Mouse (Mus musculus): ENCODE data around the gene Foxp1.

Foxp1 gene

DNA sequence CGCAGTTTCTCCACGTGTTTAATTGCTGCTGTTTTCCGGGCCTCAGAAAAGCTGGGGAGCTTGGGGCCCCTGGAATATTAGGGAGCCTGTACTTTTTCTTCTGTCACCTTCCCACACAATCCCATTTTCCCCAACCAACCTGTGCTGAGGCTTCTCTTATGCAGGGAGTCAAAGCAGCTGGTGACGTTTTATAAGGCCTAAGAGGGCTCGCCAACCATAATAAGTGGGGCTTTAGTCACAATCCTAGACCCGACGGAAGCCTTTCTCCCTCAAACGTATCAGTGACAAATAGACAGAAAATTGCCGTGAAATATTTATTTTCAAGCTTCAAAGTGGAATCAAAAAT is 362.2 kb downstream of the Foxp1 start:
- CTCF ChIA-PET: no interaction called here

DNA sequence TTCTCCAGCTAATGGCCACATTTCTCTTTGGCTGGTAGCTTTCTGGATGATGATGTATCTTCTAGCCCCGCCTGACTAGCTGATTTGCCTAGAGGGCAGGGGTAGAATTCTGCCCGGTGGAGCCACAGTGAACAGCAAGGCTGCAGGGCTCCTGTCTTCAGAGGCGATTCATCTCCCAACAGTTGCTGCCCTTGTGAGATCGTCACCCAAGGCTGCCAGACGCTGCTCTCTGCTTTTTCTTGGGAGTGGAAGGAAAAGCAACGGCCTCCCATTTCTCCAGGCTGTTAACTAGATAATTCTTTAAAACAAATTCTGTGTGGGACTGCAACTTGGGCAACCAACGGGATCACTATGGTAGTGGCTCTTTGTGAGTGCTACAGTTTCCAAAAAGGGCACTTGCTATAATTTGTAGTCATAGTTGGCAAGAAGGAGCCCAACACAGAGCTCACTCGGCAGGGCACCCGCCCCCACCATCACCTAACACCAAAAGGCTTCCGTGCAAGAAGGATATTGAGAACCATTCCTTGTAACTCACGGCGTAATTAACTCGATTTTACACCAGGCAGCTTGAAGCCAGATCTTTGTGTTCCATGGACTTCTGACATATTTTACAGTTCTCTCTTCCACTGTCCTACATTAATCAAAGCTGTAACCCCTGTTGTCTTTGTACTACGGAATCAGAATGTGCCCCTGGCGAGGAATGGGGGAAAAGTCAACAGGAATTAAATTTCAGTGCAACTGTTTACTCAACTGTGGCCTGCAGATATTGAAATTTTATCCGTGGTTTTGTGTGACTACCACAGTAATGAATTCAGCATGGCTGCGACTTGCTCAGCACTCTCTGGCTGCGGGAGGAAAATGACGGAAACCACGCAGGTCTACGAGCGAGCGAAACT is 362.8 kb downstream of the Foxp1 start:
- CTCF ChIA-PET: no interaction called here

DNA sequence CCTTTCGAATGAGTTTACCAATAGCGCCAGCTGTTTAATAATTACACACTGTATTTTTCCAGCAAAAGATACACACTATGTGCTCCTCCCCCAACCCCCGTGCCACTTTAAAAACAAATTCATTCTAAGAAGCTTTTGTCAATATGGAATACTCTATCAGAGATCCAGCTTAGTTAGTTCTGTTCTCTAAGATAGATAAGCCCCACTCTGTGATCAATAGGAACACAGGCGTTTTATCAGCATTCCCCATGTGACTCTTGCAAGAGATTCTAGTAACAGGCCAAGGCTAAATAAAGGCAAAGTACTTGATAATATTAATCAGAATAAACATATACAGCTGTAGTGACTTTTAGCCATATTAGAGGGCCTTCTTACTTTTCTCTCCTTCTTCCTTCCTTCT is 368.8 kb downstream of the Foxp1 start:
- CTCF ChIA-PET: no interaction called here

DNA sequence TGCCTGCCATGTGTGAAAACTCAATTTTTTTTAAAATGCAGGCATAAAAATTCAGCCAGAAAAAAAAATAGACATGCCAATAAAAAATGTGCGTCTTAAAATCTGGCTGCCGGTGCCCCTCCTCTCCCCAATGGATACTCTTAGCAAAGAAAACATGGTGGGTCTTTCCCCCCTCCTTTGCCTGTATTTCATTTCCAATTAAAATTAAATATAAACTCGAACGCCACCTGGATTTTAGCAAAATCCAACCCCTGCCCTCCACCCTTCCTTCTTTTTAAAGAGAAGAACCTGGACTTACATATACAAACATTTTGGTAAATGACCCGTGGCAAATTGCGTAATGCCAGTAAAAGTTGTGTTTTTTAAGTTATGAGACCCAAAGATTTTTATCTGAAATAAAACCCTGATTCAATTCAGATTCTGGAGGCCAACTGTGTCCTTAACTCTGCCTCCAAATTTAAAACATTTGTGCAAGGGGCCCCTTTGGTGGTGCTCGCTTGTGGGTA is 376.1 kb downstream of the Foxp1 start:
- CTCF ChIA-PET: no interaction called here

DNA sequence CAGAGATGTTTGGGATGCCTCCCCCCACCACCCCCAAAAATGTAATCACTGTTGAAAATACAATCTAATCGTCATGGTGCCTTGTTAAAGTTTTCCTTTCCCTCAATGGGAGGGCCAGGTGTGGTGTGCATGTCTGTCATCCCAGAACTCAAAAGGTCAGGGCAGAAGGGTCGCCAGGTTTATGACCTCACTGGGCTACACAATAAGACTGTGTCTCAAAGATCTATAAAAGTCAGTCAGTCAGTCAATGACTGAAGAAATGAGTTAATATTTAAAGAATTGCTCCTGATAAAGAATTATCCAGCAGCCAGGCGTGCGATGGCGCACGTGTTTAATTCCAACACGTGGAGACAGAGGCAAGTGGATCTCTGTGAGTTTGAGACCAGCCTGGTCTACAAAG is 377.5 kb downstream of the Foxp1 start:
- CTCF ChIA-PET: no interaction called here

DNA sequence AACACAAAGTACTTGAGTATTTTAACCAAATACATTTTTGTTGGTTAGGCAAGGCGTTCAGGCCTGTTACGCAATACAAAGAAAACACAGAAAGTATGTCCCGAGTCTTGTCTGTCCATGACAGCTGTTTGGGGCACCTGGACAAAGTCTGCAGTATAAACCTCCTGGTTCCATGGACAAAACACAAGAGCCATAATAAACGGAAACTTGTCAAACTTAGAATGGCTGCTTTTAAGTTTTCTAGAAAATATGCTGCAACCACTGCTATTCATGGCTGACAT is 378.8 kb downstream of the Foxp1 start:
- CTCF ChIA-PET: no interaction called here

DNA sequence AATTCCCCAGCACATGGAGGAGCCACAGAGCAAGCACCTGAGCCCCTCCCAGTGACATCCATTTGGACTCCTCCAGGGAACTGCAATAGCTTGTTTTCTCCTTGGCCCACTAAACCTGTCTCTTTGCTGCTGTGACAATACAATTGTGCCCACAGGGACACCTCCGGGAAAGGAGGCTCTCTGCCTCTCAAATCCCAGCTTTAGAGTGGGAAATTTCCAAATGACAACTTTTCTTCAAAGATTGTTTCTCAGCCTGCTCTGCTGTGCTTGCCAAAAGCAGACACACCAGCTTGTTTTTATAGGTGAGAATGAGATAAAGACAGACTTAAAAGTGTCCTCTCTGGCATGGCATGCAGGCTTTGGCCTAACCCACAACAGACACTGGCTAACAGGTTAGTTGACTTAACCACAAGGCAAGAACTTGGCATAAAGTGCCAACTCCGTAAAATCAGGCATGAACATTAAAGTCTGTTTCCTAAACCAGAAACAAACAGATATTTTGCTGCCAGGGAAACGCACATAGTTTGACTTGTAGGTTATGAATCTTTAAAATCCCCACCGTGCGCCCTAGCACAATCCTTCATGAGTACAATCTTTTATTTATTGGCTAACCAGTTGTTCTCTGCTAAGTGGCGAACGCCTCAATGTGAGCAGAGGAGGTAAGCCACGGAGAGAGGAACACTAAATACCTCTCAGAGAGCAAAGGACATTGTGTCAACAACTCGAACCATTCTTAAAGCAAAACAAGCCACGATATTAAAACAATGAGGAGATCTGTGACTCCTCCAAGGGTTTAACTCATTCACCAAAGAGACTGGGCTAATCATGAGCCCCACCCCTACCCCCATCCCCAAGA is 379.4 kb downstream of the Foxp1 start:
- CTCF ChIA-PET: interaction anchor here (0.5 kb wide), 1 partner anchor 348 kb away, joined by 6 read pairs; no protein-coding TSS in a partner anchor

DNA sequence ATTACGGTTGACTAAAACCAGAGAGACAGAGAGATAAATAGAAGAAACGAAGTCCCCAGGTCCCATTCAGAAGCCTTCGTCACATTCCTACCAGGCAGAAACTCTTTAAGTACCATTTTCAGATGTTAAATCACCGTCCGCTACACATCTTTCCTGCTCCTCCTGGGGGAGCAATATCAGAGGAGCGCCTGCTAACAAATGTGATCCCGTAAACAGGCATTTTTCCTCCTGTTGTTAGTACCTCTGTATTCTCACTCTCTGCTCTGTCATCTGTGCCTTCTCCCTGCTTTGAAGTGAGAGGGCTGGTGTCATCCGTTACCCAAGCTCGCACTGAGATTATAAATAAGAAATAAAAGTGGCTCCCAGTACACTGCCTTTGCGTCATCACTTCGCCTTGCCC is 384.5 kb downstream of the Foxp1 start:
- CTCF ChIA-PET: interaction anchor here (0.6 kb wide), 1 partner anchor 10 kb away, joined by 3 read pairs; no protein-coding TSS in a partner anchor

DNA sequence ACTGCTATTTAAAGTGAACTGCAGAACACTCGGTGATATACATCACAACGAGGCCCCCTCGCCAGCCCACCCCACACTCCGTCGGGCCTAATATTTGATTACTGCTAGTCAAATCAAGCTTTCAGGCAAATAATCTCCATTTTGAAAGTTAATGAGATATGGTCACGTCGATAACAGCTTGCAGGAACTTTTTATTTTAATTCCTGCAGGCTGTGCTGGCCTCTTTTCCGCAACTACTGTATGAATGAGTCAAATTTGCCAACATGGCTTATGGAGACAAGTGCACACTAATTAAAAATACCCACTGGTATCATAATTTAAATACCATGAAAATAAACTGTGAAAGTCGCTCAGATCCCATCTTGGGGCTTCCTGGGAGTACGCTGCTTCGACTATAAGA is 385.4 kb downstream of the Foxp1 start:
- CTCF ChIA-PET: no interaction called here

DNA sequence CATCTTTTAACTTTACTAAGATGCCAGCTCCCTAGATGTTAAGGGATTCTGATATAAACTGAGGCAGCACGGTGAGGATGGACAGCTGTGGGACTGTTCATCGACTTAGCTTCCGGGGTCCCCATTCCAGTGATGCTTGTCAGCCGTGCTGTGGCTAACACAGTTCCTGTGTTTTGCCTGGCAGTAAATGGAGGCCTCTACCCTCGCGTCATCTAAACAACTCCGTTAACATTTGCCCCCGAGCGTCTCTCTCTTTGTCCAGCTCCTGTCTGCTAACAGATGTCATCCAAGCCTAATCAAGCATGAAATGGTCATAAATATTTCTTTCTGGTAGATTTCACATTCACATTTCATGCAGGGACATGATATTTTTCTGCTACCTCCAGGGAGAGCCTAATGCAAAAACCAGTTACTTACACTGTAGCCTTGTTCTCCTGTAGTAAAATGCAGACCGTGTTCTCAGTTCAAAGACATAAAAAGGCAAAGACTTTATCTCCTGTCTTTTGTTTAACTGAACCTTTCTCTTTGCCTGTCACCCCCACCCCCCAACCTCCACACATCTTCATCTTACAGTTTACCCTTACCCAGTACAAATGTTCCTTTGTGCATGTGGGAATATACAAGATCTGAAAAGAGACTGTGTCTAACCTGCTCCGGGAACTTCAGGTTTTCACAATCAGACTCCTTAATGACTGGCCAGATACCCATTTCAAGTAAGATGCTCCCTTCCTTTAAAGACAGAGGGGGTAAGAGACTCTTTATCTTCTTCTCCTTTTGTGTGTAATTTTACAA is 386.4 kb downstream of the Foxp1 start:
- CTCF ChIA-PET: no interaction called here

DNA sequence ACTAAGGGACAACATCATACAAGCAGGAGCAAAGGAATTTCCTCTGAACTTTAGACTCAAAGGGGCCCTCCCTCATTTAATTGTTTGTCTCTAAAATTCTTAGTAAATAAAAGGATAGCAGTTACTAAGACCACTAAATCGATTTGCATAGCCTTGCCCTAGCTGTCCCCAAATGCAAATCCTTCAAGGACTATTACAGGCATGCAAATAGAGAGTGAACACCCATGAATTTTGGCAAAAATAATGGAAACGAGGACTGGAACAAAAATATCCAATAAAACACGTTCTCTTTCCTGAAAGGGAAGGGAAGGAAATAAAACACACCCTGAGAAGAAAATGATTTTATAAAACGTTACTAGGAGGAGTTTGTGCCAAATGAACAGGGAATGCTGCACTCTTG is 390.7 kb downstream of the Foxp1 start:
- CTCF ChIA-PET: no interaction called here

DNA sequence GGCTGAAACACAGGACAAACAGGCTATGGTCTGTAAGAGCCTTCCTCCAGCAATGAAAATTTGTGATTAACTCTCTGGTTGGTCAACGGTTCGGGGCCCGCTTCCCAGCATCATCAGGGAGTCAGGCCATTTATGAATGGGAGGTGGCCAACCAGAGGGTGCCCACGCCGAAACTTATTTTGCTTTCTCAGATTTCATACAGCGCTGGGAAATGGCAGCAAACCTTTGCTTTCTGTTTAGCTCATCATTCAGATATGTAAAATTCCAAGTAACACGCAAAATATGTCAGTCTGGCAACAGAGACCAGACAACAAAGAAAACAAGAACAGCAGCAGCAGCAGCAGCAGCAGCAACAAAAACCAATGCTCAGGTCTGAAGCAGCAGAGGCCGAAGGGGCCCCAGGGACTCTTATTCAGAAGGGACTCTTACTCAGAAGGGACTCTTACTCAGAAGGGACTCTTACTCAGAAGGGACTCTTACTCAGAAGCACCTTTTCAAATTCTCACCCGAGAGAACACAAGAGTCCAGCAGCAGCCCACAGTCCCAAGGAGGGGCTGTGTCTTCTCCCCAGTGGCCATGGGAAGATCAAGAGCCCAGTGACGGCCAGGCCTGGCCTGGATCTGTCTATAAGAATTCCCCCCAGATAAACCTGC is 391.6 kb downstream of the Foxp1 start:
- CTCF ChIA-PET: interaction anchor here (0.6 kb wide), 1 partner anchor 393 kb away, joined by 4 read pairs; no protein-coding TSS in a partner anchor

DNA sequence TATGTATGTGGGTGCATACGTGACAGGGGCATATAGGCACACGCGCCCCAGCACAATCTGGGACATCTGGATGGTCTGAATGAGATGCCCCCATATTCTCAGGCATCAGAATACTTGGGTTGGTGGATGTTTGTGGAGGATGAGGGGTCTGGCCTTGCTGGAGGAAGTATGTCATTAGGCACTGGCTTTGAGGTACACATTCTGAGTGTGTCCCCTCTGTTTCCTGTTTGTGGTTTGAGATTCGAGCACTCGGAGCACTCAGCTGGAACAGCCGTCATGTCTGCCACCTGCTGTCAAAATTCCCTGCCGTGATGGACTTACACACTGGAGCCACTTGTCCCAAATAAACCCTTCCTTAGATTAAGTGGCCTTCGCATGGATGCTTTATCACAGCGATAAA is 395.8 kb downstream of the Foxp1 start:
- CTCF ChIA-PET: no interaction called here

DNA sequence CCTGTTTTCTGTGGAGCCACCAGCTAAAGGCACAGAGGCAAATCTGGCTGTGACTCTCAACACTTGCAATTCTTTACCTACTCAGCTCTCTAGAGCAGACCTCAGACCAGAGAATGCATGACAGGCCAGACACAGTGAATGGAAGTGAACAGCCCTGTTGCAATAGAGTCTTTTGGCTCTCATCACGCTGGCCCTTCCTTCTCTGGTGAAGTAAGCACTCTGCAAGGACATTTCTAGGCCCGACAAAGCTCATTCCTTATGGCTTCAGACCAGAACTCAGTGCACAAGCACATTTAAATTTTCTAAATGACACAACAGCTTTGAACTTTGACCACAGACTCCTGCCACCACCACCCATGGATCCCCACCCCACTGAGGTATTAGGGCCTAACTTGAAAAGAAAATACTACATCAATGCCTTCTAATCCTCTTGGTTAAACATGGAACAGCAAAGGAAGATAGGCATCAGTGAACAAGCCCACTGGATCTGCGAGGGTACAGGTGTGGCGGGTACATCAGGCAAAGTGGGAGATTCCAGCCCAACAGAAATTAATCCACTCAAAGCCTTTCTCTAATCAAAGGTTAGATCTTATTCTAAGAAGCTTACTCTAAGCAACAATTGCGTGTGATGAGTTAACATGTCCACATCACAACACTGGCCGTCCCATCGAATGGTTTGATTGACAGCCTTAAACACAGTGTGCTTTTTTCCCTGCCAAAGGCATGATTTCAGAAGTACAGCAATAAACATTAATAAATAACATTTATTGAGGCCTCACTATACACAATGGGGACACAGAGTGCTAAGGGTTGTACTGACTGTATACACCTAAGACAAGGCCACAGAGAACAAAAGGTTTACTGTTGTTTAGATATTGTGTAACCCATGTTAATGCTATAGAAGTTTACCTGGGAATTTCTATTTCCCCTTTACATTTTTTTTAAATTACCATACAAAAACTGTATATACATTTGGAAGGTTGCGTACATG is 401.4 kb downstream of the Foxp1 start:
- CTCF ChIA-PET: no interaction called here

DNA sequence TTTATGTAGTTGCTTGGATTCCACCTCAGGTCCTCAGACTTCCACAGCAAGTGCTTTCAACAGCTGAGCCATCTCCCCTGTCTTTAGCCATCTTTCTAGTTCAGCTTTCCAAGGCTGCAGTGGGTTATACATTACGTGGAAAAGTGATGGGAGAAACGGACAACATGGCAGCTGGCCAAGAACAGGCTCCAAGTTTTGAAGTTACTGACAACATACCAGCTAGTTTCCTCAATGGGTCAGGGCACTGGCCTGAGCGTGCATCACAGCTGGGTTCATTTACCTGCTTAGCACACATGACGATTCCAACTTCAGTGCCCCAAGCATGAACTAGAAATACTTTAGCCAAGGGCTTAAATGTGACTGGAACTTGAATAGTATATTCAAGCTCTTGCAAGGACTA is 404.0 kb downstream of the Foxp1 start:
- CTCF ChIA-PET: no interaction called here

DNA sequence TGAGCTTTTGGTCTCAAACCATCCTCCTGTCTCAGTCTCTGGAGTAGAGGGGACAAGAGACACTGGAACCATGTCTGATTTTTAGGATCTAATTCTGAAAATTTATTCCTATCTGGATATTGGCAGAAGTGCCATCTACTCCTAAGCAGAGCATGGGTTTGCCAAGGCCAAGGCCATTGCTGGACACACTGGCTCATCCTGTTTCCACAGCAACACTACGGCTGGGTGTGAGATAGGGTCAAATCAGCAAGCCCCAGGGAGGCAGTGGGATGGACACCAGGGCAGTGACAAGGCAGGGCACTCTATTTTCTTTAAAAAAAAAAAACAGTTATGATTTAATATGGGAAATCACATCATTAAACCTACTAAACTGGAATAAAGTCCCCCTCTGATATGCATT is 405.1 kb downstream of the Foxp1 start:
- CTCF ChIA-PET: no interaction called here

DNA sequence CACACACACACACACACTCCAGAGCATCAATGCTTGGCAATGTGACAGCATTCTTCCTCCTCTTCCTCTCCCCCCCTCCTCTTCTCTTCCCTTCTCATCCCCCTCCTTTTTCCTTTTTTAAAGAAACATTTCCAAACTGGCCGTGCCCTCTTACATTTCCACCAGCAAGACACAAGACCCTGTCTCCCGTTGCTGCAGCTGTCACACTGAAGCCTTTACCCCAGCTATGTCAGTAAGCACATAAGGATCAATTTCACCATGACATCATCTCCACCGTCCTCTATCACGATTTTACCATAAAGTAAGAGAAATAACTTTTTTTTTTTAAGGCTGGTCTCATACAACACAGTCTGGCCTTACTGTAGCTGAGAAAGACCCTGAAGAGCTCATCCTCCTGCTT is 410.7 kb downstream of the Foxp1 start:
- CTCF ChIA-PET: interaction anchor here (0.5 kb wide), 1 partner anchor 394 kb away, joined by 9 read pairs; no protein-coding TSS in a partner anchor

DNA sequence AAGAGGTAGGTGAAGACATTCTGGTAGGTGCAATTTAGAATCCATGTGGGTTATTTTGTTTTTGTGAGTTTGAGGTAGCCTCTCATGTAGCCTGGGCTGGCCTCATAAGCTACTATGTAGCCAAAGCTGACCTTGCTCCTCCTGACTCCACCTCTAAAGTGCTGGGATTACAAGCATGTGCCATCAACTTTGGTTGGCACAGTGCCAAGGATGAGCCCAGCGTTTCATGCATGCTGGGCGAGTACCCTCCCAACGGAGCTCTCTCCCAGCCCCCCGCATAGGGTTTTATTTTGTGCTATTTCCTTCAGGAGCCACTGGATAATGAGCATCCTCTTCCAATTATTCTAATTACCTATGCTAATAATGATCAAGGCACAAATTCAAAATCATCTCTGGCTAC is 414.1 kb downstream of the Foxp1 start:
- CTCF ChIA-PET: interaction anchor here (0.7 kb wide), 1 partner anchor 20 kb away, joined by 4 read pairs; no protein-coding TSS in a partner anchor

DNA sequence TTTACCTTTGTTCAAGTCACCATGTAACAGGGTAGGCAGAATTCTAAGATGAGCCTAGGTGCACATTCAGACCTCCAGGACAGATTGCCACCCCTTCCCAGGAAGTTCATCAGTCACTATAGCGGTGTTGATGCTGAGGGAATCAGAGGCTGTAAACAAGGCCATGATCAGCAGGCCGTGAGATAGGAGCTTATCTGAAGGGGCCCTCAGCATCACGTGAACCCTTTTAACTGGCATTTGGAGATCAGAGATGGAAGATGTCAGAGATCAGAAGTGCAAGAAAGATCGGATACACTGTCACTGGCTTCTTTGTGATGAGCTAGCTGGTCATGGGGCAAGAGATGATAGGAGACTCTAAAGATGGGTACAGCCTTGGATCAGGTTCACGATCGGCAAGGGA is 414.8 kb downstream of the Foxp1 start:
- CTCF ChIA-PET: interaction anchor here (0.7 kb wide), 1 partner anchor 21 kb away, joined by 4 read pairs; no protein-coding TSS in a partner anchor

DNA sequence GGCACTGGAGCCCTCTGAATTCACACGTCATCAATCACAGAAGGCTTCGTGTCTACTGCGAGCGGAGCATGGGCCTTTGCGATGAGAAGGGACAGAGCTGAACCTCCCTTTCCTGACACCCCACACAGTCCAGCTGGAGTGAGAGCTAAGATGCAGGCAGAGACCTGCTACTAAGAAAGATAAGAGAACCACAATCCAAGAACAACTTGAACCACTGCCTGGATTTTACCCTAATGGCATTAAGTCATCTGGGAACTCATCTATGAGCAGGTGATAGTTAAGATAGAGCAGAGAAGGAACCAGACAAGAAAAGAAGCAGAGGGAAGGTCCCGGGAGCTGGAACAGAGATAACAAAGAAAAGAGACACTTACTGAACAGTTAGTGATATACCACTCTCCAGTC is 415.4 kb downstream of the Foxp1 start:
- CTCF ChIA-PET: no interaction called here
